Mouse (Mus musculus): ENCODE data around the gene Spry2. TPM values are rescaled to one million over a fixed set of nuclear protein-coding genes. Genes with fewer than 3 reads are reported as not detected.

Spry2 gene
- polyA plus RNA-seq, 1 experiment from 2014 or later: 2.8 TPM

DNA sequence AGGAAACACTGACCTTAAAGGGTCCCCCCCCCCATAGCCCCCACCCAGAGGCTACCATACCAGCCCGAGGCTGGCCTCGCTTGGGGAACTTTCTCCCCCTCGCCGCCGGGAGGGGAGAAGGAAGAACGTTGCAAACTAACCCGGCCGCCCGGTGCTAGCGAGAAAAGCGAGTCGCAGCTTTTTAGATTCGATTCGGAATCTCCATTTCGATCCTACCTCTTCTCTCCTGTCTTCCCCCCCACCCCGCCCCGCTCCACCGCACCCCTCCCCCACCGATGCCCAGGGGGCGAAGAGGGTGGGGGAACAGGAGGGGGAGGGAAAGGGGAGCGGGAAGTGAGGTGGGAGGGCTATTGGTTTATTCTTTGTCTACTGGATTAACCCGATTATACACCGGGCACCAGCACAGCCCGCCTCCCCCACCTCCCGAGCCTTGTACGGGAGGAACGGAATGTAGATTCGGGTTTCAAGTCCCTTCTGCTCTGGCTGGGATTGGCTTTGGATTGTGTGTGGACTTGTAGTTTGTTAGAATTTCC is 1.0 kb upstream of the Spry2 start:
- peak overlapping the region; percentile 60 for H3K4me3 ChIP-seq (ENCODE audit: low read depth, low read length)
- peak overlapping the region; percentile 87 for H3K27ac ChIP-seq (ENCODE audit: low read length)
- no peaks in the 10 kb centered on the region for H3K36me3 ChIP-seq (ENCODE audit: control insufficient read depth, insufficient read depth)
- no peaks in the 10 kb centered on the region; the same call in 1 of the 2 replicates for H3K4me1 ChIP-seq (ENCODE audit: control insufficient read depth, low read depth, low read length)
- peak overlapping the region; percentile 80 for H3K4me2 ChIP-seq (ENCODE audit: low read depth, low read length)
- WGBS (ENCODE audit: insufficient replicate concordance): under 1% methylated on average over 21 of the region's 28 CpGs
- H3K9ac ChIP-seq (ENCODE audit: low read depth, low read length): peak overlapping the region; percentile 53
- no peaks in the 10 kb centered on the region for H3K9me3 ChIP-seq (replicated peaks; ENCODE audit: control insufficient read depth, low read length)
- H3K27me3 ChIP-seq (ENCODE audit: control insufficient read depth, insufficient read depth, low read depth, low read length): peaks cover 42% of the 10 kb centered on the region
- peak; percentile 6; the same call in 1 of the 2 replicates for ATAC-seq (ENCODE audit: low read depth)

- Histone ChIP-seq H3K36me3 (ENCODE audit: control insufficient read depth, insufficient read depth) (no peaks in the 10 kb centered on the region), H3K4me1 (ENCODE audit: control insufficient read depth, low read depth, low read length) (no peaks in the 10 kb centered on the region; the same call in 1 of the 2 replicates), H3K9ac (ENCODE audit: low read depth, low read length) (peak overlapping the region; percentile 60), H3K27ac (ENCODE audit: low read length) (peak overlapping the region; percentile 87), H3K27me3 (ENCODE audit: control insufficient read depth, insufficient read depth, low read depth, low read length) (peaks cover 42% of the 10 kb centered on the region), H3K4me2 (ENCODE audit: low read depth, low read length) (peak overlapping the region; percentile 80), H3K4me3 (ENCODE audit: low read depth, low read length) (peak overlapping the region; percentile 60), H3K9me3 (replicated peaks; ENCODE audit: control insufficient read depth, low read length) (no peaks in the 10 kb centered on the region)
- peak; percentile 35 for ATAC-seq (ENCODE audit: low read depth)
- under 1% methylated on average over 50 of the region's 50 CpGs for WGBS (ENCODE audit: insufficient replicate concordance)
Measured at GRCm38 (mm10) chr14:105895961-105896651, 513 bp downstream of the Spry2 start.

DNA sequence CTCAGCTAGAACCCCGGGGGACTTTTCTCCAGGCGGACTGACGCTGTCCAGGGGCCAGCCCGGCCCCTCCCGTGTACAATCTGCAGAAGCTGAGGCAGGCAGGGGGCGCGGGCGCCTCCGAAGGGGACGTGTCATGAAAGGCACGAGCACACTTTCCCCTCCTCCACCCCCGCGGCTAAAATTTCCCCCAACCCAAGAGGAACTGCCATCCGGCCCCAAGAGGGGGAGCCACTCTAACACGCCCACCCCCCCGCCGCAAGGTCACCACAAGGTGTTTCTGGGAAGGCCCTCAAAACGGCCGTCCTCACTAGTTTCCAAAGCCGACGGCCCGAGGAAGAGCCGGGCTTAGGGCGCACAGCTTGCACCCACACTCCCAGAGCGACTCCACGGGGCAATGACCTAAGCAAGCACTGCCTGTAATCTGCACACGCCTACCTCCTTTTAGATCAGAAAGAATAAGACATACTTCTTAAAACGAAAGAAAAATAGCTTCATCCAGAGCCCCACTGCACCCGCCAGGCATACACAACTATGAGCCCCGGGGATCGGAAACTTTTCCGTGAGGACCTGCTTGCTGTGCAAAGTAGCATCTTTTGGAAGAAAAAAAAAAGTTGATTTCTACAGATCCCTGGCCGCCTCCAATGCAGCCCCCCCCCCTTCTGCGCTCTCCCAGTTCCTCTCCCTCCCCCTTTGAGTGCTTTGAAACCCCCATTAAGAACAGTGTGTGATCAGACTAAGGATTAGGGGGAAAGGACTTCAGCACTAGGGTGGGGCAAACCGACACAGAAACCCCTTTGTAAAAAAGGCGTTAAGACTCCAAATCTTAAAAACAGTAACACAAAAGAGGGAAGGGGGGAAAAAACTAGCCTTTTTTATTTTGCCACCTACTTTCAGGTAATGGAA is 1.4 kb downstream of the Spry2 start:
- H3K27me3 ChIP-seq (ENCODE audit: control insufficient read depth, insufficient read depth, low read depth, low read length): peaks cover 42% of the 10 kb centered on the region
- peak overlapping the region; percentile 60 for H3K4me3 ChIP-seq (ENCODE audit: low read depth, low read length)
- ATAC-seq (ENCODE audit: low read depth): no peak

DNA sequence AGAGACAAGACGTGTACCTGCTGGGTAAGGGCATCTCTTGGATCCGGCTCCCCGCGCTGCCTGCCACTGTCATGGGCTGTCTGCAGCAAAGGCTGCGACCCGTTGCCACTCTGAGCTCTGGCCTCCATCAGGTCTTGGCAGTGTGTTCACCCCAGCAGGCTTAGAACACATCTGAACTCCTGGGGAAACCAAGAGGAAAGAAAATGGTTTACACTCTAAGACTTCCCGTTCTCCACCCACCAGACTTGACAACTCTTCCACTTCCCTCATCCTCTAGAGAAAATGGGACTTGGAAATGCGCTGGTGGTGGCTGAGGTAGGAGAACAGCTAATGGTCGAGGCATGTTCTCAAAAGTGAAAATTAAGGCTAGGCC is 3.0 kb downstream of the Spry2 start:
- Histone ChIP-seq H3K9me3 (replicated peaks; ENCODE audit: control insufficient read depth, low read length) (no peaks in the 10 kb centered on the region), H3K4me3 (ENCODE audit: low read depth, low read length) (no peak overlapping the region), H3K36me3 (ENCODE audit: control insufficient read depth, insufficient read depth) (no peaks in the 10 kb centered on the region), H3K4me1 (ENCODE audit: control insufficient read depth, low read depth, low read length) (no peaks in the 10 kb centered on the region), H3K27ac (ENCODE audit: low read length) (no peak overlapping the region), H3K9ac (ENCODE audit: low read depth, low read length) (no peak overlapping the region), H3K4me2 (ENCODE audit: low read depth, low read length) (no peak overlapping the region), H3K27me3 (ENCODE audit: control insufficient read depth, insufficient read depth, low read depth, low read length) (peaks cover 37% of the 10 kb centered on the region)
- no peak for ATAC-seq (ENCODE audit: low read depth)
- 36% methylated on average over 9 of the region's 9 CpGs for WGBS (ENCODE audit: insufficient replicate concordance)

More for the DNA sequence above, 1.4 kb downstream of the Spry2 start:
- Histone ChIP-seq H3K9me3 (replicated peaks; ENCODE audit: control insufficient read depth, low read length) (no peaks in the 10 kb centered on the region), H3K4me2 (ENCODE audit: low read depth, low read length) (peak overlapping the region; percentile 80), H3K9ac (ENCODE audit: low read depth, low read length) (peak overlapping the region; percentile 60), H3K36me3 (ENCODE audit: control insufficient read depth, insufficient read depth) (no peaks in the 10 kb centered on the region), H3K27ac (ENCODE audit: low read length) (no peak overlapping the region), H3K4me1 (ENCODE audit: control insufficient read depth, low read depth, low read length) (no peaks in the 10 kb centered on the region; the same call in 1 of the 2 replicates)
- under 1% methylated on average over 36 of the region's 36 CpGs for WGBS (ENCODE audit: insufficient replicate concordance)

DNA sequence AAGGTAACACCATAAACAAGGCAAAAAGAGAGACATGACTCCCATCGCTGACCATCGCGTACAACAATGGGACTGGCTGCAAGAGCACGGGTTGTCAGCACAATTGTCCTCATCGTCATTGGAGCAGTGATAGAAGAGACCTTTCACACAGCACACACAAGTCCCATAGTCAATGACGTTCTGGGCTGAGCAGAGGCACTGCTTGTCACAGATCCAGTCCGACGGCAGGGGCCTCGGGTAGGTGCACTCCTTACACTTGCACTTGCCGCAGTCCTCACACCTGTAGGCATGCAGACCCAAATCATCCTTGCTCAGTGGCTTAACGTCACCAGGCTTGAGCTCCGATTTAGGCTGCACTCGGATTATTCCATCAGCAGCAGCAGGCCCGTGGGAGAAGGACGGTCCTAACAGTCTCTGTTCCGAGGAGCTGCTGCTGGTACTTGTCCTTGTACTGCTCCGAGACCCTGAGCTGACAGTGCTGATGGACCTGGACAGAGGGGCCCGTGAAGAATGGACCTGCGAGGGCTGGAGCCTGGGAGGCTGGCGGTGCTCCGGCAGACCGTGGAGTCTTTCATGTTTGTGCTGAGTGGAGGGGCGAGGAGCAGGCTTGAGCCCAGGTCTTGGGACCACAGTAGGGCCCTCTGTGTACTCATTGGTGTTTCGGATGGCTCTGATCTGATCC is 3.5 kb downstream of the Spry2 start:
- WGBS (ENCODE audit: insufficient replicate concordance): 74% methylated on average over 24 of the region's 24 CpGs
- Histone ChIP-seq H3K4me1 (ENCODE audit: control insufficient read depth, low read depth, low read length) (no peaks in the 10 kb centered on the region), H3K4me2 (ENCODE audit: low read depth, low read length) (no peak overlapping the region), H3K27ac (ENCODE audit: low read length) (no peak overlapping the region), H3K36me3 (ENCODE audit: control insufficient read depth, insufficient read depth) (no peaks in the 10 kb centered on the region), H3K9me3 (replicated peaks; ENCODE audit: control insufficient read depth, low read length) (no peaks in the 10 kb centered on the region), H3K9ac (ENCODE audit: low read depth, low read length) (no peak overlapping the region), H3K4me3 (ENCODE audit: low read depth, low read length) (no peak overlapping the region), H3K27me3 (ENCODE audit: control insufficient read depth, insufficient read depth, low read depth, low read length) (peaks cover 32% of the 10 kb centered on the region)
- no peak for ATAC-seq (ENCODE audit: low read depth)

GRCm38 (mm10) chr14:105890516-105891231 is 5.9 kb downstream of the Spry2 start:
- Histone ChIP-seq H3K4me3 (ENCODE audit: low read depth, low read length) (no peak overlapping the region), H3K36me3 (ENCODE audit: control insufficient read depth, insufficient read depth) (no peaks in the 10 kb centered on the region), H3K4me1 (ENCODE audit: control insufficient read depth, low read depth, low read length) (no peaks in the 10 kb centered on the region), H3K9ac (ENCODE audit: low read depth, low read length) (no peak overlapping the region), H3K27me3 (ENCODE audit: control insufficient read depth, insufficient read depth, low read depth, low read length) (peaks cover 9% of the 10 kb centered on the region), H3K27ac (ENCODE audit: low read length) (no peak overlapping the region), H3K4me2 (ENCODE audit: low read depth, low read length) (no peak overlapping the region), H3K9me3 (replicated peaks; ENCODE audit: control insufficient read depth, low read length) (no peaks in the 10 kb centered on the region)
- ATAC-seq (ENCODE audit: low read depth): no peak
- WGBS (ENCODE audit: insufficient replicate concordance): 41% methylated on average over 5 of the region's 5 CpGs

- WGBS (ENCODE audit: insufficient replicate concordance): 40% methylated on average over 9 of the region's 9 CpGs
- no peaks in the 10 kb centered on the region for H3K9me3 ChIP-seq (replicated peaks; ENCODE audit: control insufficient read depth, low read length)
- H3K27ac ChIP-seq (ENCODE audit: low read length): no peak overlapping the region
- no peaks in the 10 kb centered on the region for H3K36me3 ChIP-seq (ENCODE audit: control insufficient read depth, insufficient read depth)
- no peak overlapping the region for H3K4me3 ChIP-seq (ENCODE audit: low read depth, low read length)
- no peak for ATAC-seq (ENCODE audit: low read depth)
- H3K4me1 ChIP-seq (ENCODE audit: control insufficient read depth, low read depth, low read length): no peaks in the 10 kb centered on the region
- no peak overlapping the region for H3K9ac ChIP-seq (ENCODE audit: low read depth, low read length)
- no peaks in the 10 kb centered on the region for H3K27me3 ChIP-seq (ENCODE audit: control insufficient read depth, insufficient read depth, low read depth, low read length)
- H3K4me2 ChIP-seq (ENCODE audit: low read depth, low read length): no peak overlapping the region
Measured at GRCm38 (mm10) chr14:105886643-105887374, 9.8 kb downstream of the Spry2 start.

GRCm38 (mm10) chr14:105885249-105885648 is 11.4 kb downstream of the Spry2 start:
- H3K4me2 ChIP-seq (ENCODE audit: low read depth, low read length): no peak overlapping the region
- WGBS (ENCODE audit: insufficient replicate concordance): 50% methylated on average over 6 of the region's 6 CpGs
- no peak overlapping the region for H3K27ac ChIP-seq (ENCODE audit: low read length)
- no peaks in the 10 kb centered on the region for H3K9me3 ChIP-seq (replicated peaks; ENCODE audit: control insufficient read depth, low read length)
- no peaks in the 10 kb centered on the region for H3K27me3 ChIP-seq (ENCODE audit: control insufficient read depth, insufficient read depth, low read depth, low read length)
- no peaks in the 10 kb centered on the region for H3K36me3 ChIP-seq (ENCODE audit: control insufficient read depth, insufficient read depth)
- no peaks in the 10 kb centered on the region for H3K4me1 ChIP-seq (ENCODE audit: control insufficient read depth, low read depth, low read length)
- no peak overlapping the region for H3K9ac ChIP-seq (ENCODE audit: low read depth, low read length)
- ATAC-seq (ENCODE audit: low read depth): no peak
- H3K4me3 ChIP-seq (ENCODE audit: low read depth, low read length): no peak overlapping the region
